Mouse (Mus musculus) liver, adult 2 months (tissue): ENCODE results near the gene Ccdc88c. TPM values are rescaled to one million over a fixed set of nuclear protein-coding genes. Genes with fewer than 3 reads are reported as not detected.

ENCODE experiments used
- DNase-seq: peaks from one replicate; pipeline ENCODE4 v3.0.0-alpha.2; 2011; ENCODE audit warnings: low read depth, low spot score; ENCODE audit errors: extremely low read depth
- H3K27ac ChIP-seq: fragments of 200-500 bp; replicated peaks from 2 replicates; pipeline ENCODE4 v1.5.1; 2012; ENCODE audit warnings: low read depth, mild to moderate bottlenecking, control low read depth, inconsistent platforms, low read length; ENCODE audit not compliant: insufficient read depth
- H3K27me3 ChIP-seq: fragments of 200-500 bp; 2 replicates; pipeline ENCODE4 v1.6.1; 2012; ENCODE audit warnings: mild to moderate bottlenecking, moderate library complexity, low read length, inconsistent platforms; ENCODE audit not compliant: control insufficient read depth, insufficient read depth
- H3K36me3 ChIP-seq: fragments of 200-500 bp; 2 replicates; pipeline ENCODE4 v1.6.1; 2012; ENCODE audit warnings: low read length, inconsistent platforms; ENCODE audit not compliant: control insufficient read depth, insufficient read depth
- H3K4me1 ChIP-seq: fragments of 200-500 bp; 2 replicates; pipeline ENCODE4 v1.6.1; 2011; ENCODE audit warnings: low read length; ENCODE audit not compliant: control insufficient read depth, insufficient read depth
- H3K4me3 ChIP-seq: fragments of 200-500 bp; 2 replicates; pipeline ENCODE4 v1.5.1; 2011; ENCODE audit warnings: low read depth, mild to moderate bottlenecking, control low read depth, low read length, moderate library complexity; ENCODE audit not compliant: insufficient read depth
- H3K79me2 ChIP-seq: fragments of 200-500 bp; 2 replicates; pipeline ENCODE4 v1.6.1; 2012; ENCODE audit warnings: inconsistent platforms, mild to moderate bottlenecking, low read length, moderate library complexity; ENCODE audit not compliant: control insufficient read depth, insufficient read depth
- H3K9ac ChIP-seq: fragments of 200-500 bp; 2 replicates; pipeline ENCODE4 v1.6.1; 2012; ENCODE audit warnings: low read depth, mild to moderate bottlenecking, control low read depth, inconsistent platforms, low read length
- CTCF ChIP-seq: fragments of 200-500 bp; IDR thresholded peaks from 2 replicates; pipeline ENCODE4 v1.5.1; 2011; ENCODE audit warnings: low read depth, low read length, control low read depth
- POLR2A ChIP-seq: fragments of 200-500 bp; IDR thresholded peaks from 2 replicates; pipeline ENCODE4 v1.6.1; 2011; ENCODE audit warnings: low read length, control low read depth; ENCODE audit not compliant: insufficient read depth; ENCODE audit errors: extremely low read depth
- WGBS: fragments of 180-500 bp; shearing (Covaris S2); methylation state at CpG from one replicate; pipeline ENCODE4 v1.1.7; 2018; 5-methylcytosine and 5-hydroxymethylcytosine counted together
- polyA plus RNA-seq: library from polyadenylated mRNA; depleted of rRNA; stranded (reverse); fragments of >200 nt; gene quantifications from 2 replicates; pipeline ENCODE4 v1.2.3, GENCODE M21; 2012
- total RNA-seq: library from RNA; depleted of rRNA; stranded (reverse); fragments of >200 nt; gene quantifications from 2 replicates; pipeline ENCODE4 v1.2.3, GENCODE M21; 2014

Gene Ccdc88c
- total and polyA plus RNA-seq, 2 experiments: 1.1 to 1.3 TPM

GRCm38 (mm10) chr12:100985793-100986157 lies 43.1 kb downstream of the Ccdc88c start:
- Histone ChIP-seq H3K4me3 (no peak overlapping the region), H3K27ac (no peak overlapping the region), H3K9ac (no peak overlapping the region), H3K79me2 (0 out of 2 replicates have a peak, but pooled peaks cover 3% of the 10 kb centered on the region), H3K36me3 (no peaks in the 10 kb centered on the region), H3K4me1 (no peaks in the 10 kb centered on the region), H3K27me3 (no peaks in the 10 kb centered on the region)
- 88% methylated on average over 2 of the region's 2 CpGs for WGBS
- TF ChIP-seq CTCF: no peak
- TF ChIP-seq POLR2A: no peak
- DNase-seq: no peak

- no peaks in the 10 kb centered on the region for H3K4me1 ChIP-seq
- TF ChIP-seq POLR2A: no peak
- TF ChIP-seq CTCF: no peak
- no peaks in the 10 kb centered on the region for H3K36me3 ChIP-seq
- WGBS: 77% methylated on average over 10 of the region's 10 CpGs
- no peak for DNase-seq
- 0 out of 2 replicates have a peak, but pooled peaks cover 3% of the 10 kb centered on the region for H3K79me2 ChIP-seq
- no peak overlapping the region for H3K27ac ChIP-seq
- H3K9ac ChIP-seq: no peak overlapping the region
- H3K27me3 ChIP-seq: no peaks in the 10 kb centered on the region
- H3K4me3 ChIP-seq: no peak overlapping the region
These were observed 43.6 kb downstream of the Ccdc88c start for GRCm38 (mm10) chr12:100985050-100985792.

GRCm38 (mm10) chr12:100983565-100983964 lies 45.3 kb downstream of the Ccdc88c start:
- Histone ChIP-seq H3K4me1 (no peaks in the 10 kb centered on the region), H3K27me3 (no peaks in the 10 kb centered on the region), H3K79me2 (0 out of 2 replicates have a peak, but pooled peaks cover 2% of the 10 kb centered on the region), H3K9ac (no peak overlapping the region), H3K4me3 (no peak overlapping the region), H3K27ac (no peak overlapping the region), H3K36me3 (no peaks in the 10 kb centered on the region)
- 94% methylated on average over 11 of the region's 11 CpGs for whole genome bisulfite sequencing
- TF ChIP-seq POLR2A: no peak
- TF ChIP-seq CTCF: no peak
- DNase-seq: no peak

GRCm38 (mm10) chr12:100982217-100982616 lies 46.6 kb downstream of the Ccdc88c start:
- Histone ChIP-seq H3K27me3 (no peaks in the 10 kb centered on the region), H3K4me3 (no peak overlapping the region), H3K36me3 (no peaks in the 10 kb centered on the region), H3K4me1 (no peaks in the 10 kb centered on the region), H3K79me2 (no peaks in the 10 kb centered on the region), H3K9ac (no peak overlapping the region), H3K27ac (no peak overlapping the region)
- no peak for DNase-seq
- TF ChIP-seq CTCF (no peak), POLR2A (no peak)
- WGBS: 73% methylated on average over 8 of the region's 8 CpGs

- DNase-seq: no peak
- TF ChIP-seq POLR2A (no peak), CTCF (no peak)
- no peaks in the 10 kb centered on the region for H3K27me3 ChIP-seq
- no peak overlapping the region for H3K9ac ChIP-seq
- H3K4me1 ChIP-seq: no peaks in the 10 kb centered on the region
- no peaks in the 10 kb centered on the region for H3K79me2 ChIP-seq
- H3K4me3 ChIP-seq: no peak overlapping the region
- WGBS: 84% methylated on average over 9 of the region's 9 CpGs
- H3K36me3 ChIP-seq: no peaks in the 10 kb centered on the region
- H3K27ac ChIP-seq: no peak overlapping the region
These were observed 48.3 kb downstream of the Ccdc88c start for GRCm38 (mm10) chr12:100980551-100981008.

GRCm38 (mm10) chr12:100979616-100980015 lies 49.2 kb downstream of the Ccdc88c start:
- Histone ChIP-seq H3K27me3 (no peaks in the 10 kb centered on the region), H3K4me3 (no peak overlapping the region), H3K79me2 (no peaks in the 10 kb centered on the region), H3K36me3 (no peaks in the 10 kb centered on the region), H3K27ac (no peak overlapping the region), H3K9ac (no peak overlapping the region), H3K4me1 (no peaks in the 10 kb centered on the region)
- no peak for DNase-seq
- TF ChIP-seq POLR2A: no peak
- TF ChIP-seq CTCF: no peak
- 89% methylated on average over 5 of the region's 5 CpGs for WGBS
